Mouse (Mus musculus): ENCODE data around the gene Ppfia3.
A peak's percentile ranks its signal among the peaks of the same experiment; 100 is the strongest.

DNA sequence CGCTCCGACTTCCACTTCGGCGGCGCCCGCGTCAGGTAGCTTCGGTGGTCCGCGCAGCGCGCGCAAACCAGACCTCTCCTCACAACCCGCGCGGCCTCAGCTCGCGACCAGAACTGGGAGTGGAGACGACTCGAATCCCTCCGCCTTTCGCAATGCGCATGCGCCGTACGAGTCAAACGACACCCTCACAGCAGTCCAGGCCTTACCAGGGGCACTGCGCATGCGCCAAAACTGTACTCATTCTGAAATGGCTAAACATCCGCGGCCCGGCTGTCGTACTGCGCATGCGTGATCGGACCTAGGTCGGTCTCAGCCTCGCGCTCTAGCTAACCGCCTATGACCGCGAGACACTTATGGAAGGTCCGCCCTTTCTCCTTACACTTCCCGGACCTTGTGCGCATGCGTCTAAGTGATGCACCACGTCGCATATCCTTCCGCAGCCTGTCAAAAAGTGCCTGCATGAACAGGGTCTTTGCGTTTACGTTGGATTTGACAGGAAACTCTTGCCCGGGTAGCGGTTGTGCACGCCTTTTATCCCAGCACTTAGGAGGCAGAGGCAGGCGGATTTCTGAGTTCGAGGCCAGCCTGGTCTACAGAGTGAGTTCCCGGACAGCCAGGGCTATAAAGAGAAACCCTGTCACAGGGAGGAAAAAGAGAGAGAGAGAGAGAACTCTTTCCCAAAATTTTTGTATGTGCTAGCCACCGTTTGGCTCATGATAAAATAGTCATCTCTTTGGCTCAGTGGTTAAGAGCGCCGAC lies 28.9 kb upstream of the Ppfia3 start, which contains the start of gene Snrnp70:
- TF ChIP-seq CTCF (IDR thresholded peaks at IDR 0.05): no peak
- peak; percentile 89 for TF ChIP-seq POLR2A (IDR thresholded peaks at IDR 0.05; ENCODE audit: insufficient read depth, low read depth, low read length)
